Mouse (Mus musculus): Measurements from ENCODE around the gene Syap1. TPM values are rescaled to one million over a fixed set of nuclear protein-coding genes. Genes with fewer than 3 reads are reported as not detected.

The Syap1 gene
- polyA plus RNA-seq (2014; fragmentation: Nextera tagmentation; extraction: Ambion mirVana): 35.0 and 39.4 TPM in 2 replicates

- DNase-seq (ENCODE audit: low spot score) (peak; percentile 85), ATAC-seq (ENCODE audit: insufficient read depth, low FRiP score, low TSS enrichment) (peak; percentile 97)
- no peaks in the 10 kb centered on the region for H3K36me3 ChIP-seq (ENCODE audit: control insufficient read depth, insufficient read depth, low read length)
- H3K4me3 ChIP-seq (ENCODE audit: low read depth, low read length): peak within 1 kb of the TSS; percentile 61
- H3K9me3 ChIP-seq (ENCODE audit: control insufficient read depth, low read length): no peaks in the 10 kb centered on the region
- no peaks in the 10 kb centered on the region for H3K27me3 ChIP-seq (ENCODE audit: control insufficient read depth, insufficient read depth, low read length)
- no peaks in the 10 kb centered on the region for H3K4me1 ChIP-seq (ENCODE audit: control insufficient read depth, insufficient read depth, low read length)
- no peak within 1 kb of the TSS for H3K27ac ChIP-seq (ENCODE audit: low read depth, low read length)
- WGBS: 16% methylated on average over 40 of the region's 47 CpGs
- peak within 1 kb of the TSS; percentile 69 for H3K9ac ChIP-seq (ENCODE audit: low read length)
- peak within 1 kb of the TSS; percentile 49 for H3K4me2 ChIP-seq (ENCODE audit: low read depth)
Observed at GRCm38 (mm10) chrX:162887931-162888511, at the start of gene Syap1. Gene Syap1, minus strand, starts transcription at chrX:162888447.

- ATAC-seq (ENCODE audit: insufficient read depth, low FRiP score, low TSS enrichment): no peak
- H3K4me3 ChIP-seq (ENCODE audit: low read depth, low read length): no peak overlapping the region
Observed at GRCm38 (mm10) chrX:162931467-162931866, 43.2 kb upstream of the Syap1 start.

DNA sequence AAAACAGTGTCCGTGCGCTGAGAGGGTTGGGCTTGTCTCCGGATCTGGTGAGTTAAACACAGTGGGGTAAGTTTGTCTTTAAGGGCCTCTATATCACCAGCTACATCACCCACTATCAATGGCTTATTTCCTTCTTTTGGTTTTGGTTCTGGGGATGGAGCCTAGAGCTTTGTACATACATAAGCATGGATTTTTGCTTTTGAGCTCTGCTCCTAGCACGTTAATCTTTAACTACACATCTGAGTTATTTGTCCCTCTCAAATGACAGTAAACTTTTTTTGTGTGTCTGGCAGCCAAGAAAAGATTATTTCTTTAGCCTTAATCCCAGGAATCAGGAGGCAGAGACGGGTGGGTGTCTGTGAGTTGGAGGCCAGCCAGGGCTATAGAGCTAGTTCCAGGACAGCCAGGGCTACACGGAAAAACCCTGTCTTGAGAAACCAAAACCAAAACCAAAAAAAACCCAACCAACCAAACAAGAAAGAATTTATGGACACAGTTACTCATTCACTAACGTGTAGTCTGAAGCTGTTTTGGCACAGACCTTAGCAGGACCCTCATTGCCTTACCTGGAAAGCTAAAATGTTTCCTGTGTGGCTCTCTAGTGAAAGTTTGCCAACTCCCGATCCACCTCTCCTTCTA lies 33.4 kb upstream of the Syap1 start:
- H3K4me1 ChIP-seq (ENCODE audit: control insufficient read depth, insufficient read depth, low read length): no peaks in the 10 kb centered on the region
- whole genome bisulfite sequencing: 86% methylated on average over 8 of the region's 8 CpGs
- no peaks in the 10 kb centered on the region for H3K9me3 ChIP-seq (ENCODE audit: control insufficient read depth, low read length)

More at GRCm38 (mm10) chrX:162931467-162931866, 43.2 kb upstream of the Syap1 start:
- H3K36me3 ChIP-seq (ENCODE audit: control insufficient read depth, insufficient read depth, low read length): no peaks in the 10 kb centered on the region
- no peak overlapping the region for H3K4me2 ChIP-seq (ENCODE audit: low read depth)
- no peak overlapping the region for H3K9ac ChIP-seq (ENCODE audit: low read length)
- no peaks in the 10 kb centered on the region for H3K27me3 ChIP-seq (ENCODE audit: control insufficient read depth, insufficient read depth, low read length)
- no peak overlapping the region for H3K27ac ChIP-seq (ENCODE audit: low read depth, low read length)
- no peak for DNase-seq (ENCODE audit: low spot score)
- no peaks in the 10 kb centered on the region for H3K9me3 ChIP-seq (ENCODE audit: control insufficient read depth, low read length)
- H3K4me1 ChIP-seq (ENCODE audit: control insufficient read depth, insufficient read depth, low read length): no peaks in the 10 kb centered on the region
- 95% methylated on average over 2 of the region's 2 CpGs for WGBS

DNA sequence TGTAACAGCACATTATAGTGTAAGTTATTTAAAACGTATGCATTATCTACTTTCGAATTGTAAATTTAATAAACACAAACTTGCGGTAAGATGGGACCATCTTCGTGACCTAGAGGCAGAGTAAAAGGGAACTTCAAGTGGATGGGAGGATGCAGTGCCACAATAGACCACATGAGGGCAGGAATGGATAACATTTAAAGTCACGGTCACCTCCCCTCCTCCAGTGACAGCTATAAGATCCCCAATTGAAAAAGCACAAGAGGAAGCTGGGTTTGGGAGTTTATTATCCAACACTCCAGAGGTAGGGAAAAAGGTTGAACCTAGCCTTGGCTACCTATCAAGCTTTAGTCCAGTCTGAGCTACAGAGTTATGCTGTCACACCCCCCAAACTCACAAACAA lies 27.4 kb upstream of the Syap1 start:
- peak; percentile 48 for DNase-seq (ENCODE audit: low spot score)
- ATAC-seq (ENCODE audit: insufficient read depth, low FRiP score, low TSS enrichment): no peak
- Histone ChIP-seq H3K27me3 (ENCODE audit: control insufficient read depth, insufficient read depth, low read length) (no peaks in the 10 kb centered on the region), H3K4me3 (ENCODE audit: low read depth, low read length) (no peak overlapping the region), H3K36me3 (ENCODE audit: control insufficient read depth, insufficient read depth, low read length) (no peaks in the 10 kb centered on the region; the same call in none of the 2 replicates), H3K9me3 (ENCODE audit: control insufficient read depth, low read length) (no peaks in the 10 kb centered on the region), H3K27ac (ENCODE audit: low read depth, low read length) (no peak overlapping the region), H3K4me1 (ENCODE audit: control insufficient read depth, insufficient read depth, low read length) (no peaks in the 10 kb centered on the region), H3K4me2 (ENCODE audit: low read depth) (no peak overlapping the region), H3K9ac (ENCODE audit: low read length) (no peak overlapping the region)
- 39% methylated on average over 5 of the region's 5 CpGs for WGBS

More for the DNA sequence above, 33.4 kb upstream of the Syap1 start:
- H3K27me3 ChIP-seq (ENCODE audit: control insufficient read depth, insufficient read depth, low read length): no peaks in the 10 kb centered on the region
- no peak overlapping the region for H3K4me3 ChIP-seq (ENCODE audit: low read depth, low read length)
- no peaks in the 10 kb centered on the region for H3K36me3 ChIP-seq (ENCODE audit: control insufficient read depth, insufficient read depth, low read length)
- no peak overlapping the region for H3K27ac ChIP-seq (ENCODE audit: low read depth, low read length)
- no peak overlapping the region for H3K9ac ChIP-seq (ENCODE audit: low read length)
- H3K4me2 ChIP-seq (ENCODE audit: low read depth): no peak overlapping the region
- DNase-seq (ENCODE audit: low spot score) (no peak), ATAC-seq (ENCODE audit: insufficient read depth, low FRiP score, low TSS enrichment) (no peak)

DNA sequence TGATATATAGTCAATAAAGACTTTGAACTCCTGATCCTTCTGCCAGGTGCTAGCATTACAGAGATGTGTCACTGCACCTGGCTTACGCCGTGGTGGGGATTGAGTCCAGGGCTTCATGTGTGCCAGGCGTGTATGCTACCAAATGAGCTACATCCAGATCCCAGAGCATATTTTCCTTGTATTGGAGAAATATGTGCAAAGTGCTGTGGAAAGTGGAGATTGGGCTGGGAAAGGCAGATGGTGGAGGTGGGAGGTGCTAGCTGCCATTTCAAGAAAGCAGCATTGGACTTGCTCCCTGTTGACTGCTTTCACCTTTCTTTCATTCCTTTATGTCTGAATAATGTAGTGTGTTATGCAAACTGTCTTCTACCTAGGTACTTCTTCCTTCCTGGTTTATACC lies 25.4 kb upstream of the Syap1 start:
- ATAC-seq (ENCODE audit: insufficient read depth, low FRiP score, low TSS enrichment) (no peak), DNase-seq (ENCODE audit: low spot score) (no peak)
- no peak overlapping the region for H3K9ac ChIP-seq (ENCODE audit: low read length)
- H3K4me1 ChIP-seq (ENCODE audit: control insufficient read depth, insufficient read depth, low read length): no peaks in the 10 kb centered on the region
- no peak overlapping the region for H3K4me2 ChIP-seq (ENCODE audit: low read depth)
- WGBS: 96% methylated on average over 3 of the region's 3 CpGs
- H3K9me3 ChIP-seq (ENCODE audit: control insufficient read depth, low read length): no peaks in the 10 kb centered on the region
- no peak overlapping the region for H3K27ac ChIP-seq (ENCODE audit: low read depth, low read length)
- H3K36me3 ChIP-seq (ENCODE audit: control insufficient read depth, insufficient read depth, low read length): no peaks in the 10 kb centered on the region; the same call in none of the 2 replicates
- no peak overlapping the region for H3K4me3 ChIP-seq (ENCODE audit: low read depth, low read length)
- no peaks in the 10 kb centered on the region for H3K27me3 ChIP-seq (ENCODE audit: control insufficient read depth, insufficient read depth, low read length)

DNA sequence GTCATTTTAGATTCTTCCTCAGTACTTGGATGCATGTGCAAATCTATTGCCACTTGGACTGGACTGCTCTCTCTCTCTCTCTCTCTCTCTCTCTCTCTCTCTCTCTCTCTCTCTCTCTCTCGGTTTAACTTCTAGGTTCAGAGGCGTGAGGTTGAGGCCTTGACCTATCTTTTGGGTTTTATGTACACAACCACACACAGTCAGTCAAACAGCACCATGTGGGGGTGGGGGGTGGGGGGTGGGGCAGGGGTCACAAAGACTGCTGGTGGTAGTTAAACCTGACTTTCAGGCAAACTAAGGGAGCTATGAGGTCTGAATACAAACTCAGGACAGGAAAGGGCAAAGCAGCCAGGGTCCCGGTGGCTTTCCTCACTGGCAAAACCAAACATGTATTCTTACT lies 19.3 kb upstream of the Syap1 start:
- ATAC-seq (ENCODE audit: insufficient read depth, low FRiP score, low TSS enrichment) (no peak), DNase-seq (ENCODE audit: low spot score) (no peak)
- Histone ChIP-seq H3K9me3 (ENCODE audit: control insufficient read depth, low read length) (no peaks in the 10 kb centered on the region), H3K36me3 (ENCODE audit: control insufficient read depth, insufficient read depth, low read length) (no peaks in the 10 kb centered on the region; the same call in none of the 2 replicates), H3K27ac (ENCODE audit: low read depth, low read length) (no peak overlapping the region), H3K4me1 (ENCODE audit: control insufficient read depth, insufficient read depth, low read length) (no peaks in the 10 kb centered on the region), H3K4me2 (ENCODE audit: low read depth) (no peak overlapping the region), H3K27me3 (ENCODE audit: control insufficient read depth, insufficient read depth, low read length) (no peaks in the 10 kb centered on the region), H3K4me3 (ENCODE audit: low read depth, low read length) (no peak overlapping the region), H3K9ac (ENCODE audit: low read length) (no peak overlapping the region)
- 73% methylated on average over 3 of the region's 3 CpGs for WGBS

- peak; percentile 29 for DNase-seq (ENCODE audit: low spot score)
Observed at GRCm38 (mm10) chrX:162902040-162902734, 13.9 kb upstream of the Syap1 start.

DNA sequence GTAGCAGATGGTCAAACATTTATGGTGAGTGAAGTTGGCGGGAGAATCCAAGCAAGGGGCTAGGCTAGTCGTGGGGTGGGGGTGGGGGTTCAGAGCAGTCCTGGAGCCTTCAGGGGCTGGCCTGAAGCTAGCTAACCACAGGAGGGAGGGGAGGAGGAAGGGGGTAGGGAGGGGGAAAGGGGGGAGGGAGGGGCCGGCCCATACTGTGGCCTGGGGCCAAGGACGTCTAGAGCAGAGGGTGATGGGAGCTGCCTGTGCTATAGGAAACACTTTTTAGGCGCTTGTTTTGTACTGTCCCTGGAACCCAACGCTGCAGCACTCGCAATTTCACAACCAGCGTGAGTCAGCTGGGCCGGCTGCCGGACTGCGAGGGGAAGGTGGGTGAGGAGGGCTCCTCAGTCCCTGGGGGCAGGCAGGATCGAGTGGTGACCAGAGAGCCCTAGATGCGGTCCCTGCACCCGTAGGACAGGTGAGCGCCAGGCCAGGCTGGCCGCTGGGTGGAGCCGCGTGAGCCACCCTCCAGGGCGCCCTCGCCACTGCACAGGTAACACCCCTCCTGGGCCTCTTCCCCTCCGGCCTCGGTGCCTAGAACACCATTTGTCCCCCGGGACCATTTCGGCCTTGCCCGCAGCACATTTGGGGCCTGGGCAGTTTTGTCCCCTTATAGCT lies 13.3 kb upstream of the Syap1 start:
- ATAC-seq (ENCODE audit: insufficient read depth, low FRiP score, low TSS enrichment): peak; percentile 87
- Histone ChIP-seq H3K4me2 (ENCODE audit: low read depth) (peak overlapping the region; percentile 69), H3K4me3 (ENCODE audit: low read depth, low read length) (peak overlapping the region; percentile 54), H3K27me3 (ENCODE audit: control insufficient read depth, insufficient read depth, low read length) (no peaks in the 10 kb centered on the region), H3K9ac (ENCODE audit: low read length) (peak overlapping the region; percentile 56), H3K27ac (ENCODE audit: low read depth, low read length) (no peak overlapping the region), H3K36me3 (ENCODE audit: control insufficient read depth, insufficient read depth, low read length) (no peaks in the 10 kb centered on the region), H3K9me3 (ENCODE audit: control insufficient read depth, low read length) (no peaks in the 10 kb centered on the region), H3K4me1 (ENCODE audit: control insufficient read depth, insufficient read depth, low read length) (no peaks in the 10 kb centered on the region)
- WGBS: 29% methylated on average over 15 of the region's 25 CpGs
- DNase-seq (ENCODE audit: low spot score): peak; percentile 46

More at GRCm38 (mm10) chrX:162902040-162902734, 13.9 kb upstream of the Syap1 start:
- peak overlapping the region; percentile 56 for H3K9ac ChIP-seq (ENCODE audit: low read length)
- H3K27ac ChIP-seq (ENCODE audit: low read depth, low read length): no peak overlapping the region
- H3K27me3 ChIP-seq (ENCODE audit: control insufficient read depth, insufficient read depth, low read length): no peaks in the 10 kb centered on the region
- peak; percentile 78 for ATAC-seq (ENCODE audit: insufficient read depth, low FRiP score, low TSS enrichment)
- H3K4me1 ChIP-seq (ENCODE audit: control insufficient read depth, insufficient read depth, low read length): no peaks in the 10 kb centered on the region
- no peaks in the 10 kb centered on the region for H3K9me3 ChIP-seq (ENCODE audit: control insufficient read depth, low read length)
- 21% methylated on average over 29 of the region's 29 CpGs for WGBS
- peak overlapping the region; percentile 69 for H3K4me2 ChIP-seq (ENCODE audit: low read depth)
- peak overlapping the region; percentile 54 for H3K4me3 ChIP-seq (ENCODE audit: low read depth, low read length)
- no peaks in the 10 kb centered on the region for H3K36me3 ChIP-seq (ENCODE audit: control insufficient read depth, insufficient read depth, low read length)
